Mouse (Mus musculus) granulocyte monocyte progenitor cell, adult 5-6 weeks (primary cell): ENCODE measurements around the gene Med4. TPM values are rescaled to one million over a fixed set of nuclear protein-coding genes. Genes with fewer than 3 reads are reported as not detected.
"Not testable (repeated sequence)": the region's sequence is repeated elsewhere in the genome, so short reads cannot be mapped to it uniquely, and the experiment has no call there.

Source experiments
- ATAC-seq: replicated peaks from 2 replicates; pipeline ENCODE4 v1.8.0; 2016; ENCODE audit warnings: mild to moderate bottlenecking, moderate TSS enrichment, inconsistent platforms; ENCODE audit not compliant: poor library complexity, severe bottlenecking
- total RNA-seq, 2 experiments: library from RNA; stranded (forward) in 1 of 2; stranded (reverse) in 1 of 2; fragments of 200-712, 200-1000 nt in 1 of 2; fragments of >200 nt in 1 of 2; fragmentation: Nextera tagmentation in 1 of 2; gene quantifications; 2 replicates each; pipeline ENCODE4 v1.2.3; 2014 to 2017

The Med4 gene
- total RNA-seq, 2 experiments from 2014 or later = 51.8 to 63.7 TPM

DNA sequence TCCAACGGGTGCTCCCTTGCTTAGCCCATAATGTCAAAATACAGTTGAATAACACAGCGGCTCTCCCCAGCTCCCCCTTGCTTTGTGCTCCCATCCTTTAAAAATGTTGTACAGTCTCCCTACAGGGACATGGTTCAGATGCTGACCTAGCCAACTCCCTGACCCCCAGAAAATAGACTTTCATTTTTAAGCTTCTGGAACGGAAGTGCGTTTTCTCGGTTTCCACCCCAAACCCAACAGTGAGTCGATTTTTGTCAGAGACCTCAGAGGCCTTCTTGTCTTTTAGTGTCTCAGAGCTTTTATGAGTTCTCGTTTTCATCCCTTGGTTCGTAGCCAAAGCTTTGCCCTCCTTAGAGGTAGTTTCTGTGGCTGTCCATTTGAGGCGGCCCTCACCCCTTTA, 8.5 kb upstream of the Med4 start:
- no peak for ATAC-seq

DNA sequence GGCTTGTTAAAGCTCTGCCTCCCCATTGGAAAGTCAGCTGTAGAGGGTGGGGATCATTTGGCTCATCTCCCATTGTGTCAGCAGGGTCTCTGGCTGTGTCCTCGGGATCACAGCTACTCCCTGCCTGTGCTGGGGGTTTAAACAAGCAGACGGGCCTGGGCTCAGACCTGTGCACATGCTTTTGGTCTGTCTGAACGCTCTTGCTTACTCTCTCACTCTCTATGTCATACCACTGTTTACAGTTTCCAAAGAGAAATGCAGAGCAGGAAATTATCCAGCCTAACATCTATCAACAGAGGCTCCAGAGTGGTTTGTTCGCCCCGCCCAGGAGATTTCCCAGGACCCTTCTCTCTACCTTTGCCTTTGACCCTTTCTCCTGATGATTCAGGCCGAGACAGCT, 8.1 kb upstream of the Med4 start:
- no peak for ATAC-seq

DNA sequence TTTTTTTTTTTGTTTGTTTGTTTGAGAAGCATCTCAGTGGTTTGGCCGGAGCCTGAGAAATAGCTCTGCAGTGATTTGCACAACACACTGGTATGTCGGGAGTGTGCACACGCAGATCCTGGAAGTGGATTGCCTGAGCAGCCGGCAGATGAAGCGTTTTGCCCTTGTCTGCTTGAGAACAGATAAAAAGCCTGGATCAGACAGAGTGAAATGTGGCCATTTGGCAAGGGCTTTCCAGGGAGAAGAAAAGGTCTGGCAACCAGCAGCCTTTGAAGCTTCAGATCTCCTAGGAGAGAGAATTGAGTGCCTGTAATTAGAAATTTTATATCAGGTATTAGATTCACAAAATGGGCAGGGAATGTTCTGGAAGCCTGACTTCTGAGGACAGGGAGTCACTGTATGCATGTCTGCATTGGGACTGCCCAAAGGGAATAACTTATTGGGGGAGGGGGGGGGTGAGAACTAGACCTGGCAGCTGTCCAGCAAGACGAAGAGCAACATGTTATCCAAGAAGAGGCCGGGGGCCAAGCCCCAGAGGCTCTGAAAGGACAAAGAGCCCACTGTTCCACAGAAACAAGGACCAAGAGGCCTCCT, 7.1 kb upstream of the Med4 start:
- ATAC-seq = no peak

DNA sequence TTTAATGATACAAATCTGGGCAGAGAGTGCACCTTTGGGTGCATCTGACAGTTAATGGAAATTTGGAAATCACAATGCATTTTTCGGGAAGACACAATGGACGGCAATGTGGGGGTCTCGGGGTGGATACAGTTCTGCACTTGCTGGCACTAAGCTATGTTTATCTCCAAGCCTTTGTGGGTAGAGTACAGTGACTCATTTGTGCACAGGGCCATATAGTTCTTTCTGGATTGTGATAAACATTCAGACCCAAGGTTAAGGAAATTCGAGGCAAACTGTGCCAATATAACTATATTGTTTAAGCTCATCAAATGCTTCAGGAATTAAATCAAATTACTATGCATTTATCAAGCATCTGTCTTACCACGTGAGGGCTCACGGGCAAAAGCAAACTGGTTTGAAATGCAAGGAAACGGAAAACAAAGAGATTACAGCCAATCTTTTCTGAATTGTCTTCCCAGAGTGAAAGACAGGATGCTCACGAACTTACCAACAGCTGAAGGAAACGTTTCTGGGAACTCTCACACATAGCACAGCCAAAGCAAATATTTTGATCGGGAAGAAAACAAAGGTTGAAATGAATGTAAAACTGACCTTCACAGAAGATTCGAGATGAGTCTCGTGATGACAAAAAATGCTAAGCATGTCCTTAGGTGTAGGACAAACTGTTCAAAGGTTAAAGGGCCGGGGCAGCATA, 6.4 kb upstream of the Med4 start:
- no peak for ATAC-seq

DNA sequence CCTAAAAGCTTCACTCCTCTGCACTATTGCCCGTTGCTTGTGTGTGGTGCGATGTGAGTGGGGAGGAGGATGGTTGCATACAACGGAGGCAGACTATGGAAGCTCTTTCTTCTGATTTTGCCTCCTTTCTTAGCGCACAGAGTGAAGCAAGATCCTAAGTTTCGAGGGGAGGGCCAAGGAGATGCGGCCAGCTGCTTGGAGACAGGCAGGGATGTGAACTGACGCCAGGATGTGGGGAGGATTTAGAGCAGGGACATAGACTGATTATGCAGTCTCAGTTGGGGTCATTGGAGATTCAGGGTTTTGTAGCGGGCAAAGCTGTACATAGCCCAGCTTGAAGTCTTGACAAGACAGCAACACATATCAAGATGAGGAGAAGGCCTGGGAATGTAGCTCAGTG, 3.5 kb upstream of the Med4 start:
- ATAC-seq = no peak

DNA sequence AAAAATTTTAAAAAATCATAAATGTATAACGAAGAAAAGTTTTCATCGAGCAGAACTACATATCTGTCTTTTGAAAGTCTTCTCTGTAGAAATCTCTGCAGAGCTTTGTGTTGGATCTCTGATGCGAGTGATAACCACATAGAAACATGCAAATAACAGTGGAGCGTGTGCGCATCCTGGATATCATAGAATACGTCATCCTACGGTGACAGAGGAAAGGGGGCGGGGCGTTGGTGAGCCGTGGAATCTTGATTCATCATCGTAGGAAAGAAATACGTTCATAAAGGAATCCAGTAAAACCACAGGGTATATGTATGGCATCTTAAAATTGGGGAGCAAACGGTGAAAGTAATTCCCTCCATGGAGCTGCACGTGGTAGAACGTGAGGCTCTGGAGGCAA, 2.6 kb upstream of the Med4 start:
- no peak for ATAC-seq

DNA sequence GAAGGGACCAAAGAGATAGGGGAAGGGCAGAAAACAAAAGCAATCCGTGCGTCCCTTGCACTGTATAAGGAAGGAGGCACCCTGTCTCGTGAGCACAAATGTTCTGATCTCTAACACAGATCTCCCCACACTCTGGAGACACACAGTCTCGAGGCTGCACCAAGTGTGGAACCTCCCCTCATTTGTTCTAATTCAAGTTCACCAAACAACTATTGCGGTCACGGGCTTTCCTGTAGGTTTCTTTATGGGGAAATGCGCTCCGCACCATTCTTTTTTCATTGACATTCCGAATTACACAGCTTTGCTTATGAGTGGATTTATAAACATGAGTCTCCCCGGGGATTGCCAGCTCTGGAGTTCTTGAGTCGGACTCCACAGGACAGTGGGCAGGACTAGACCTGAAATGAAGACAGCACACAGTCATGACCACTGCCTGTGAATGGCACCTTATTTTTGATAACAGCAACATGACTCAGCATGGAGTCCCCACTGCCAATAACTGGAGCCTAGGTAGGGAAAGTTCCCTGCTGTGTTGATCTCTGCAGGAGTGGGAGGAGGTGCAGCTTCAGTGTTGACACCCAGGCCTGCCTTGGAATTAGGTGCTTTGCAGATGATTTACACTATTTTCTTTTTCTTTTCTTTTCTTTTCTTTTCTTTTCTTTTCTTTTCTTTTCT, 2.0 kb upstream of the Med4 start:
- peak; percentile 16; the same call in 1 of the 2 replicates for ATAC-seq

DNA sequence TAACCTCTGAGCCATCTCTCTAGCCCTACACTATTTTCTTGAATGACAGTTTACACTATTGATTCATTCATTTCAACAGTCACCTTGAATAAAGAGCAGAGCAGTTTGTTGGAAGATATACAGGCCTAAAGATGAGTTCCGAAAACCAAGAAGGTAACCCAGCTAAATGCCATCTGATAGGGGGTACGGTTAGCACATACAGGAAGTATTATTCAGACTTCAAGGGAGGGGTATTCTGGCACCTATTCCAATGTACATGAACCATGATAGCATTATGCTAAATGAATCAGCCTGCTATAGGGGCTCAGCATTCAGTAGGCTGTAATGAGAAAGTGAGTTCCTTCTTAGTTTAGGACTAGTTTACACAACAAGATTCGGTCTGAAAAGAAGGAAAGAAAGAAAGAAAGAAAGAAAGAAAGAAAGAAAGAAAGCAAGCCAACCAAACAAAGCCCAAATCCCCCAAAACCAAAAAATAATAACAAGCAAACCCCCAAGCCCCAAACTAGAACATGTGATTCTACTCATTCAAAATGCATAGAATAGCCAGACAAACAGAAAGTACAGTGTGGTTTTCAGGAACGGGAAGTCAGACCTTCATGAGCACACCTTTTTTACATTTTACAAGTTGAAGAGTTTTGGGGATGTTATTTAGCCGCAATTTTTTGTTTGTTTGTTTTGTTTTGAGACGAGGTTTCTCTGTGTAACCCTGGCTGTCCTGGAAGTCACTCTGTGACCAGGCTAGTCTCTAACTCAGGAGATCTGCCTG, 1.0 kb upstream of the Med4 start:
- ATAC-seq = no peak

DNA sequence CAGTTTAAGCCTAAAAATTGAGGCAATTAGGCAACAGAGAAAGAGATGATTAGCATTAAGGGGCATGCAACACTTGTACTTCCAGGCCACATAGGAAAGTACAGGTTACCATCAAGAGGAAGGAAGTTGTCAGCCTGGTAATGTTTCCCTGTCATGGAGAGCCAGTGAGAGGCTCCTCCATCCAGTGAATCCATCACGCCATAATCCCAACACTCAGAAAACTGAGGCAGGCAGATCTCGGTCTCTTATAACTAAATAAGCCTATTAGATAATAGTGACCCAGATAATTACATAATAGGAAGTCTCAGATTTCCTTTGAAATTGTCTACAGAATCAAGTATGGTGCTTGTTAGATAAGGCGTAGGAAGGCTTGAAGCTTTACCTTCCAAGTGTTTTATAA, 14.3 kb downstream of the Med4 start:
- peak; percentile 28 for ATAC-seq

DNA sequence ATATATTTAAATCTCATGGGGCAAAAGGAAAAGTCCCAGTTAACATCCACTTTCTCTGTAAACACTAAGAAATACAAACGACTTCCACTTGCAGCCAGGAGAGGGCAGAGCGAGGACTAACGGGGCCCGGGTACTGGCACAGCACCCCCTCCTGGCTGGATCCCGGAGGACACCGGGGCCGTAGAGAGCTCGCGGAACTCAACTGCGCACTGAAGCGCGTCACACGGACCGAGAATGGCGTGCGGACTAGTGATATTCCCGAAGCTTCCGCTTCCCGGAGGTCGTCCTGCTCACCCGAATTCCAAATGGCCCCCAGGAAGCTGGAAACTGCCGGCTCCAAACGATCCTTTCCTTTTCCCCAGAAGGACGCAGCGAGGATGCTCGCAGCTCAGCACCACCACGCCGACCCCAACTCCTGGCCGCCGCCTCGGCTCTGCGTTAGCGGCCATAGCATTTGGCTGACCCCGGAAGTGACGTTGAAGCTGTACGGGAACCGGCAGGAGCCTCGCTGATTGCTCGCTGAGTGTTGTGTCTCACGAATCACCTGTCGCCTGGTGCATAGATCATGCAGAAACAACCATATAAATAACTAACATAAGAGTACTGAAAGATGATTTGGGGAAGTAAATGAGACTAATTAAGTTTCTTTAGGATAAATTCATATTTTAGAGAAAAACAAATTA, 15.1 kb downstream of the Med4 start, which contains the start of gene Sucla2:
Sucla2 (plus strand) TSS at position 554 of the 683 bp plus-strand sequence.
- peak; percentile 99 for ATAC-seq

DNA sequence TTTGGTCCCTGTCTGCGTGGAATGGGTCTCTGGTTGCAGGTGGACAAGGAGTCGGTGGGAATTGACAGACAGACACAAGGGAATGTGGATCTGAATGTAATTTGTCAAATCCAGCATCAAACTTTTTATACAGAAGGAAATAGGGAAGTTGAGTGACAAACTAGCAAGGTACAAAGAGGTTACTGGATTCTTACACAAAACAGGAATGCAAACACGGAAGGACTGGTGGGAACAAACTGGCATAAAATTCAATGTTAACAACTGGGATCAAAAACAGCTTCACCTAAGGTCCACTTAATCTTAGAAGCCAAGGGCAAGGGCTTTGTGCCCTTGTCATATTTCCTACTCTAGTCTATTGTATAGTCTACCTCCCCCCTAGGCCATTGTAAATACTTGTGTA, 18.8 kb downstream of the Med4 start:
- ATAC-seq = not testable (repeated sequence)

DNA sequence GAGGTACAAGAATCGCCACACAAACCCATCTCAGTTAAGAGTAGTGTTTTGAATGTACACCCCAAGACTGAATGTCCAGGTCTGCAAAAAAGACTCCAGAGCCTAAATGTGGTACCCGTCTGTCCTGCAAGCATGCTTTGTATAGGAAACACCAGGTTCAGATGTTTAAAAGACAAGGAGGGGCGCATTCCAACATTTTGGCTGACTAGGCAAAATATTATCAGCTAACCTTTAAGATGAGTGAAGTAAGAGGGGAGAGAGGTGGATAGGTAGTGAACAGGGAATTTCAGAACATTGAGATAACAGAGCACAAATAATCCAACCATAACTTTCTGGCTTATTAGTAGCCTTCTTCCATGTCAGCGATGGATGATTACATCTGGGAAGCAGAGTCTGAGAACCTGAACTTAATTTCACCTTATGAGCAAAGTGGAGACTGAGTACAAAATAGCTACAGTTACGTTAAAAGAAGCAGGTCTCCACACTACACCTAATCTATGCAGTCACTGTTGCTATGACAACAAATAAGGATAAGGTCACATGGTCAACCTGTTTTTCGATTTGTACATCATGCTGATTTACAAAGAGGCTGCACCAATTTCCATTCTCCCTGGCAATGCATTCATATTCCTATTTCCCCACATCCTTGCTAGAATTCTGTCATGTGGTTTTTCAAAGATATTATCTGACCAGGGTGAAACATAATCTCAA, 24.1 kb downstream of the Med4 start:
- ATAC-seq = no peak

DNA sequence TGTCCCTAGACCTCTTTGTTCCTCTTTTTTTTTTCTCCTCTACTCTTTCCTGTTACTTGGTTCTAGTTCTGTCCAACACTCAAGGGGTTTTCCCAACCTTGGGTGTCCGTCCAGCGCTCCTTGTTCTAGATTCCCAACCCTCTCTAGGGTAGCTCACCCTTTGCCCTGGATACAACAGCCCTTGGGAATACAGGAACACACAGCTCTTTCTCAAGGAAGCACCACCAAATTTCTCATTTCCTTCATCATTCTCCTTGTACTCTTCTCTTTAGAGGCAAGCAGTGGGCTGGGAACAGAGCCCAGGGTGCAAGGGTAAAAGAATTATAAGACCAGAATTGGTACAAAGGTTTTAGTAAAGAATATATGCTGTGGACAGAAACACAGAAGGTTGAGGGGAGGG, 25.8 kb downstream of the Med4 start:
- ATAC-seq = no peak

DNA sequence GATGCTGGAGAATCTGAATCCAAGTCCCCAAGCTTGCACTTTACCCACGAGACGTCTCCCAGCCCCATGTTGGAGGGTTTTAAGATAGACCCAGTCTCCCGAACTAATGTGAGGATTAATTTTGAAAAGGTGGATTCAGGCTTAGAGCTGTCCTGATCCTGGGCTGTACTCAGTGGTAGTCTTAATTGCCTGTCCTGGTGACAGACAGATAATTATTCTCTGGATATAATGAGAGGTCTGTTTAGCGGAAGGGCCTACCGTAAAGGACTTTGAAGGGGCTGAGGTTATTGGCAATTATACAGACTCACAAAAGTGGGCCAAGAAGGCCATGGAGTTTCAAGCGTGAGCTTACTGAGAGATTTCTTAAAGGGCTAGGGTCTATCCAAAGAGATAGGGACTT, 34.0 kb downstream of the Med4 start:
- ATAC-seq = no peak

DNA sequence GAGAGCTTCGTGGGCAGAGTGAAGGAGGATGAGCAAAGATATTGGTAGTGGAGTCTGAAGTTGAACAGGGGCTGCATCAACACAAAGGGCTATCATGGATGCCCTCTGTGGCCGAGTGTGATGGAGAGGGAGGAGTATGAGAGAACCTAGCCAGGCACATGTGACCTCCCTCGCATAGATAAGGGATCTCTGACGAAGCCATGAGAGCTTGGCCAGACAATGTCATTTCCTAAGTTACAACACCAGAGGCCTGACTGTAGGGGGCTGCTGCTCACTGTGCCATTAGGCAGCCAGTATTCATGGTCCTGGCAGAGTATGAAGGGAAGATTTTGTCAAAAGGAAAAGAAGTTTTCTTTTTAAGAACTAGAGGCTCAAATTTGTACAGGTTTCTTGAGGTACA, 37.2 kb downstream of the Med4 start:
- ATAC-seq = peak; percentile 75

DNA sequence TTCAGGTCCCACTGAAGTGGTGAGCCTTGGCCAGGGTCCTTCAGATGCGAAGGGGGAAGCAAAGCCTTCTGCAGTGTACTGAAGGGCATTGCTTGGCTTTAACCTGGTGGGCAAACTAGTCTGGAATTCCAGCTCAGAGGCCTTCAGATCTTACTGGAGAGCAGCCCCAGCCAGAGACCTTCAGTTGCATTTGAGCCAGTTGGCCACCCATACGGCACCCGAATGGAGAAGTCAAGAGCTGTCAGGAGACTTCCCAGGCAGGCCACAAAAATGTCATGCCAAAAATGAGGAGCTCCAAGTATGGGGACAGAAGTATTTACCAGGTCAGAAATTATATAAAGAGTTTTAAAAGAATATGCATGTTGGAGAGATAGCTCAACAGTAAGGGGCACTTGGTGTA, 38.2 kb downstream of the Med4 start, which contains the start of gene Nudt15:
Nudt15 (minus strand) TSS at position 192 of the 400 bp plus-strand sequence.
- no peak for ATAC-seq

DNA sequence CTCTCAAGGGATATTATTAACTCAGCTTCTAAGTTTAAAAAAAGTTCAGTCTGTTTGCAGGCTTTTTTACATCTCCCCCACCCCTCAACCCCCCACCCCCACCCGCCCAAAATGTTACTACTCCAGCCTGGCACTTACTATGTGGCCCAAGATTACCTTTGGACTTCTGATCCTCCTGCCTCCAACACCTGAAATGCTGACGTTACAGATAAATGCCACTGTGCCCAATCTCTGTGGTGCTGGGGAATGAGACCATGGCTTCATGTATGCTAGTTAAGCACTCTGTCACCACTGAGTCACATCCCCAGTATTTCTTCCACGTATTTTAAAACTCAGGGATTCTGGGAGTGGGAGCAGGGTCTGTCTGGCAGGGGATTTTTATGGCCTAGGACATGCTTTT, 40.5 kb downstream of the Med4 start:
- no peak for ATAC-seq

DNA sequence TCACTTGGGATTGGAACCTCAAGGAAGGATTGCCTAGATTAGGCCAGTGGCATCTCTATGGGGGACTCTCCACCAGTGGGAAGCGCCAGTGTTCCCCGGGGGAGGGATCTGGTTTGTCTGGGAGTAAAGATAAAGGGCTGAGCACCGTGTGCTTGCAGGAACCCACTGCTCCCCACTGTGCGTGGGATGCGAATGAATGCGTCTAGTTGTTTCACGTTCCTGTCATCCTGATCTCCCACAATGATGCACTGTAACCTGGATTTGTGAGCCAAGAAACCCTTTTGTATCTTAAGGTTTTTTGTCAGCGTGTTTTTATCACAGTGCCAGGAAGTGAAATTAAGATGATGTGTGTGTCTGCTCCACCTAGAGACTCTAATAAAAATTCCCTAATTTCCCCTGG, 40.9 kb downstream of the Med4 start:
- no peak for ATAC-seq

DNA sequence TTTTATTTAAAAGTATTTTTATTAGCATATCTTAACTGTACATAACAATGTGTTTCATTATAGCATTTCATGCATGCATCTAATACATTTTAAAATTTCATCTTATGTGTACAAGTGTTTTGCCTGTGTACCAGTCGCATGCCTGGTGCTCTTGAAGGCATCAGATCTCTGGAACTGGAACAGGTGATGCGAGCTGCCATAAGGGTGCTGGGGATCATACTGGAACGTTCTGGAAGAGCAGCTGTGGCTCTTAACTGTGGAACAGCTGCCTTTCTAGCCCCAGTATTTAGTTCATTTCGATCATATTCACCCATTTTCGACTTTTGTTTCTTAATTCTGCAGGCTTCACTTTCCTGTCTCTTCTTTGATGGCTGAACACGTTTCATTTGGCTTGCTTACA, 41.3 kb downstream of the Med4 start:
- ATAC-seq = no peak
